Mouse (Mus musculus) heart, postnatal 0 days (tissue): Measurements from ENCODE around the gene Atf3.

Experiments used
- CTCF ChIP-seq: IDR thresholded peaks from 2 replicates; pipeline ENCODE4 v1.5.1; 2016; ENCODE audit warnings: antibody characterized with exemption, control low read depth, low read depth
- EP300 ChIP-seq: IDR thresholded peaks from 2 replicates; pipeline ENCODE4 v1.6.1; 2016; ENCODE audit warnings: antibody characterized with exemption, low read depth

DNA sequence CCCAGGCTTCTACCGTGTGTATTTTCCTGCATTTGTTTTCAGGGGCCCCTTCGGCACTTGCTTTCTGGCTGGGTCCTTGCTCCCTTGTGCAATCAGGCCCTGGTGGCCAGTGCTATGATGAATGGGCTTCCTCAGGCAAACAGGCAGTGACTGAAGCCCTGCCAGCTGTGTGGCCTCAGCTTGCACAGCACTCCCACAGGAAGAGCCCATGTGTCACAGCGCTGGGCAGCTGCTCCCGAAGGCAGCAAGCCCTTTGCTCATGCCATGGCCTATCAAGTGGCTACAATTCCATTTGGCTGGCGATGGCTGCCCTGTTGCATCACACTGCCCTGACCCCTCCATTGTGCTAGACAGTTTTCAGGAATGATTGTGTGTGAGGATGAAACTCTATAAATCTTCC lies 36.6 kb upstream of the Atf3 start:
- TF ChIP-seq CTCF (no peak), EP300 (no peak)
